Mouse (Mus musculus) G1E (cell line): ENCODE measurements around the gene Podxl.

ENCODE experiments used
- CTCF ChIP-seq: IDR thresholded peaks from 2 replicates; pipeline ENCODE4 v1.5.1; 2012; ENCODE audit warnings: low read depth, low read length, inconsistent platforms, mixed read lengths
- GATA1 ChIP-seq: IDR thresholded peaks from 2 replicates; pipeline ENCODE4 v1.6.1; 2012; ENCODE audit warnings: borderline replicate concordance, low read length, inconsistent platforms, mixed read lengths
- TAL1 ChIP-seq: conservative IDR thresholded peaks from 2 replicates; pipeline ENCODE4 v1.6.1; 2012; ENCODE audit warnings: low read depth, low read length, inconsistent platforms, mixed read lengths

GRCm38 (mm10) chr6:31486601-31487000 lies 77.2 kb downstream of the Podxl start:
- TF ChIP-seq CTCF (no peak), TAL1 (no peak), GATA1 (no peak)
